ENCODE assay signal across 8 mouse cellular contexts in the genomic region with DNA sequence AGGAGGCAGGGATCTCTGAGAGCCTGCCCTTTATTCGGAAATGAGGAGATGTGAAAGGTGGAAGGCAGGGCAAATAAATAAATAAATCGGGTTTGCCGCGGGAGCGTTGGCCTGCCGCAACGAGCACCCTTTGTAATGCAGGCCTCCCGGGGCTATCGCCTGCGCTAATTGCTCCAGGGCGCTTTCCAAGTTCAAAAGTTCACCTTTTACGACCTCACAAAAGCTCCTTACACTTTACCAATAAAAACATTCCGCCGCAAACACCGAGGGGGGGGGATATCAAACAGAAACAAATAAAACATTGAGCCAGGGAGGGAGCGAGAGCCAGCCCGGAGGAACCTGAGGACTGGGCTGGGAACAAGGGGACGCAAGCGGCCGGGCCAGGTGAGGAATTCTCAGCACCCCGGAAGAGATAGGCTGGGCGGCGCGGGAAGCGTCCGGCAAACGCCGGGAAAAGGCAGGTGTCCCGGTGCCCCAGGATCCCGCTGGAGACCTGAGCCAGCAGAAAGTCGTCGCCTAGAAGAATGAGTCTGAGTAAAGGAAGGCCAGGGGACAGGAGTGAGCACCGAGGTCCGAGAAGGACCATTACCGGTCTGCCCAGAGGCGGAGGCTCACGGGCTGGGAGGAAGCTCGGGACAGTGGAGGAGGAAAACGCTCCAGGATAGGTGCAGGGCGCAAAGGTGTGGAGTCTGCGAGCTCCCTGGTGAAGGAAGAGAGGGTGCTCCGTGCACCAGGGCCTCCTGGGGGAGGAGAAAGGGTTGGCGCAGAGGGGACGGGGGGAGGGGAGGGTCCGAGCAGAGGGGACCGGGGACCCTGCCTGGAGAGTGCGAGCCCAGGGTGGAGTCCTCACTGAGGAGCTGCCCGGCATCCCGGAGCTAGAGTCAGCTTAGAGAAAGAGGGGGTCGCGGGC. TPM values are rescaled to one million over a fixed set of nuclear protein-coding genes. Genes with fewer than 3 reads are reported as not detected.
DNase-seq lines count a peak whose midpoint lies in the region; ATAC-seq and TF ChIP-seq lines count a peak whose summit lies in the region.

No protein-coding gene starts in this region.

- under 1% methylated on average over 46 of the region's 51 CpGs for WGBS in embryonic facial prominence, embryonic 14.5 days
- WGBS in hindbrain, postnatal 0 days, result under 1% methylated on average over 48 of the region's 51 CpGs
- WGBS in liver, embryonic 12.5 days (ENCODE audit: insufficient replicate concordance), result 2% methylated on average over 51 of the region's 51 CpGs
- under 1% methylated on average over 49 of the region's 51 CpGs for WGBS in neural tube, embryonic 13.5 days

- peak overlapping the region; percentile 67 for H3K4me3 ChIP-seq in layer of hippocampus, adult 2 months
- H3K4me3 ChIP-seq in embryonic facial prominence, embryonic 14.5 days (ENCODE audit: low read depth, low read length), result peak overlapping the region; percentile 77
- peak overlapping the region; percentile 65 for H3K4me3 ChIP-seq in hindbrain, postnatal 0 days (ENCODE audit: low read length)
- peak overlapping the region; percentile 84 for H3K4me3 ChIP-seq in liver, embryonic 12.5 days
- H3K4me3 ChIP-seq in neural tube, embryonic 13.5 days, result peak overlapping the region; percentile 97

- H3K9me3 ChIP-seq in embryonic facial prominence, embryonic 14.5 days (ENCODE audit: control insufficient read depth, low read length), result no peaks in the 10 kb centered on the region
- no peaks in the 10 kb centered on the region for H3K9me3 ChIP-seq in hindbrain, postnatal 0 days (ENCODE audit: low read length)
- no peaks in the 10 kb centered on the region for H3K9me3 ChIP-seq in liver, embryonic 12.5 days (replicated peaks)
- H3K9me3 ChIP-seq in neural tube, embryonic 13.5 days, result no peaks in the 10 kb centered on the region

- peaks cover 21% of the 10 kb centered on the region for H3K27me3 ChIP-seq in embryonic facial prominence, embryonic 14.5 days (replicated peaks; ENCODE audit: control insufficient read depth, insufficient read depth, low read length)
- H3K27me3 ChIP-seq in hindbrain, postnatal 0 days (ENCODE audit: insufficient read depth, low read length), result no peaks in the 10 kb centered on the region
- H3K27me3 ChIP-seq in liver, embryonic 12.5 days (replicated peaks), result peaks cover 41% of the 10 kb centered on the region
- H3K27me3 ChIP-seq in neural tube, embryonic 13.5 days, result no peaks in the 10 kb centered on the region

- H3K27ac ChIP-seq in layer of hippocampus, adult 2 months, result peak overlapping the region; percentile 91
- H3K27ac ChIP-seq in embryonic facial prominence, embryonic 14.5 days (replicated peaks; ENCODE audit: low read depth, low read length), result 0 out of 2 replicates have a peak overlapping the region, but pooled peaks have one; percentile 11
- no peak overlapping the region for H3K27ac ChIP-seq in hindbrain, postnatal 0 days
- no peak overlapping the region for H3K27ac ChIP-seq in liver, embryonic 12.5 days
- H3K27ac ChIP-seq in neural tube, embryonic 13.5 days (replicated peaks), result peak overlapping the region; percentile 81

- H3K9ac ChIP-seq in embryonic facial prominence, embryonic 14.5 days (ENCODE audit: low read depth, low read length), result peak overlapping the region; percentile 68
- peak overlapping the region; percentile 56 for H3K9ac ChIP-seq in hindbrain, postnatal 0 days (replicated peaks; ENCODE audit: low read length)
- peak overlapping the region; percentile 74 for H3K9ac ChIP-seq in liver, embryonic 12.5 days
- peak overlapping the region; percentile 89 for H3K9ac ChIP-seq in neural tube, embryonic 13.5 days

- DNase-seq in layer of hippocampus, adult 2 months (ENCODE audit: low spot score in 2 of 2), result no peak
- no peak for DNase-seq in layer of hippocampus, adult 8-10 months (ENCODE audit: low spot score in 2 of 2)
- peak; percentile 60 for DNase-seq in MN1 (ENCODE audit: low spot score)
- no peak for DNase-seq in embryonic facial prominence, embryonic 14.5 days (ENCODE audit: low spot score)
- no peak for DNase-seq in hindbrain, postnatal 0 days (ENCODE audit: low spot score)

- H3K36me3 ChIP-seq in embryonic facial prominence, embryonic 14.5 days (ENCODE audit: control insufficient read depth, insufficient read depth, low read length), result no peaks in the 10 kb centered on the region
- no peaks in the 10 kb centered on the region for H3K36me3 ChIP-seq in hindbrain, postnatal 0 days (ENCODE audit: insufficient read depth, low read length)
- no peaks in the 10 kb centered on the region for H3K36me3 ChIP-seq in liver, embryonic 12.5 days
- H3K36me3 ChIP-seq in neural tube, embryonic 13.5 days, result no peaks in the 10 kb centered on the region

- no peak for TF ChIP-seq CTCF in layer of hippocampus, adult 2 months (conservative IDR thresholded peaks at IDR 0.05)
- TF ChIP-seq CTCF in hindbrain, postnatal 0 days (IDR thresholded peaks at IDR 0.05; ENCODE audit: low read depth), result no peak

- no peaks in the 10 kb centered on the region for H3K4me1 ChIP-seq in embryonic facial prominence, embryonic 14.5 days (ENCODE audit: control insufficient read depth, insufficient read depth, low read length)
- H3K4me1 ChIP-seq in hindbrain, postnatal 0 days (ENCODE audit: insufficient read depth, low read length), result no peaks in the 10 kb centered on the region
- peaks cover 23% of the 10 kb centered on the region for H3K4me1 ChIP-seq in liver, embryonic 12.5 days
- H3K4me1 ChIP-seq in neural tube, embryonic 13.5 days (replicated peaks), result peaks cover 33% of the 10 kb centered on the region

- H3K4me2 ChIP-seq in embryonic facial prominence, embryonic 14.5 days (ENCODE audit: low read depth, low read length), result peak overlapping the region; percentile 98
- peak overlapping the region; percentile 96 for H3K4me2 ChIP-seq in hindbrain, postnatal 0 days (ENCODE audit: low read depth, low read length)
- peak overlapping the region; percentile 99 for H3K4me2 ChIP-seq in liver, embryonic 12.5 days
- H3K4me2 ChIP-seq in neural tube, embryonic 13.5 days, result peak overlapping the region; percentile 78

- ATAC-seq in embryonic facial prominence, embryonic 14.5 days (ENCODE audit: low read depth), result peak; percentile 44
- ATAC-seq in hindbrain, postnatal 0 days, result peak; percentile 66
- peak; percentile 44 for ATAC-seq in liver, embryonic 12.5 days
- ATAC-seq in neural tube, embryonic 13.5 days (ENCODE audit: low read depth), result peak; percentile 79
- ATAC-seq in granulocyte monocyte progenitor cell, adult 5-6 weeks (replicated peaks; ENCODE audit: poor library complexity, severe bottlenecking), result no peak

RNA-seq across cellular contexts. Expression of a gene that starts 2.1 kb away (rescaled TPM):
- total RNA-seq in layer of hippocampus, adult 2 months (2021), result 1 to 10 TPM; 5.6 to 7.0 TPM
- 1 to 10 TPM; 5.7 to 9.2 (median 7.7) TPM for total RNA-seq in layer of hippocampus, adult 8-10 months (2022)
- 1.2 and 1.7 TPM in 2 replicates for polyA plus RNA-seq in embryonic facial prominence, embryonic 14.5 days (2014; fragmentation: Nextera tagmentation; extraction: Ambion mirVana)
- 9.0 and 11.1 TPM in 2 replicates for total RNA-seq in hindbrain, postnatal 0 days (2014; rRNA removed)
- 1.6 and 1.8 TPM in 2 replicates for polyA plus RNA-seq in hindbrain, postnatal 0 days (2015; fragmentation: Nextera tagmentation; extraction: Ambion mirVana)
- 2.1 and 2.4 TPM in 2 replicates for polyA plus RNA-seq in liver, embryonic 12.5 days (2016; fragmentation: Nextera tagmentation; extraction: Ambion mirVana)
- 2.9 and 3.9 TPM in 2 replicates for polyA plus RNA-seq in neural tube, embryonic 13.5 days (2015; fragmentation: Nextera tagmentation; extraction: Ambion mirVana)
- 0.11 TPM in 2 replicates for total RNA-seq in granulocyte monocyte progenitor cell, adult 5-6 weeks (2014; fragmentation: Nextera tagmentation)
- total RNA-seq in granulocyte monocyte progenitor cell, adult 5-6 weeks (2017), result 0.30 and 1.3 TPM in 2 replicates

RNA-seq across cellular contexts. Expression of a gene that starts 6.4 kb away (rescaled TPM):
- 1 to 10 TPM; 1.3 to 1.5 TPM for total RNA-seq in layer of hippocampus, adult 2 months (2021)
- 1 to 10 TPM; 1.7 to 1.9 (median 1.8) TPM for total RNA-seq in layer of hippocampus, adult 8-10 months (2022)
- polyA plus RNA-seq in embryonic facial prominence, embryonic 14.5 days (2014; fragmentation: Nextera tagmentation; extraction: Ambion mirVana), result 15.3 and 18.7 TPM in 2 replicates
- 7.5 and 8.8 TPM in 2 replicates for total RNA-seq in hindbrain, postnatal 0 days (2014; rRNA removed)
- polyA plus RNA-seq in hindbrain, postnatal 0 days (2015; fragmentation: Nextera tagmentation; extraction: Ambion mirVana), result 2.7 and 3.3 TPM in 2 replicates
- 0.12 and 0.13 TPM in 2 replicates for polyA plus RNA-seq in liver, embryonic 12.5 days (2016; fragmentation: Nextera tagmentation; extraction: Ambion mirVana)
- 10.3 and 14.6 TPM in 2 replicates for polyA plus RNA-seq in neural tube, embryonic 13.5 days (2015; fragmentation: Nextera tagmentation; extraction: Ambion mirVana)
- total RNA-seq in granulocyte monocyte progenitor cell, adult 5-6 weeks (2014; fragmentation: Nextera tagmentation), result not detected in 2 replicates
- total RNA-seq in granulocyte monocyte progenitor cell, adult 5-6 weeks (2017), result not detected in 2 replicates

Comparison
In these comparisons a context has a peak if more than half of its experiments do, and no peak if none do; other contexts are left out.
1. H3K27ac ChIP-seq: peak in layer of hippocampus, adult 2 months (single experiment), embryonic facial prominence, embryonic 14.5 days (single experiment) and neural tube, embryonic 13.5 days (single experiment); none in hindbrain, postnatal 0 days (single experiment) and liver, embryonic 12.5 days (single experiment).
2. Peak in every context shown above with its lines, with median percentiles within 50 percentile points of each other: H3K4me3 ChIP-seq, H3K4me2 ChIP-seq and H3K9ac ChIP-seq.